Mouse (Mus musculus) gastrocnemius, postnatal 4 days (tissue): ENCODE measurements around the gene Srrm1. TPM values are rescaled to one million over a fixed set of nuclear protein-coding genes. Genes with fewer than 3 reads are reported as not detected.

ENCODE experiments used
- DNase-seq, 2 experiments: peaks; one replicate each; pipeline ENCODE4 v3.0.0; 2021 to 2022; ENCODE audit warnings: low spot score in 2 of 2, mixed read lengths in 2 of 2
- total RNA-seq, 2 experiments: library from RNA; stranded (reverse); gene quantifications; 2 replicates each; pipeline ENCODE4 v1.2.3; 2021

Gene Srrm1
- total RNA-seq, 2 experiments from 2014 or later: 107 to 123 TPM

- DNase-seq: no peak
Measured at GRCm38 (mm10) chr4:135274761-135275160, 78.4 kb downstream of the Srrm1 start.

GRCm38 (mm10) chr4:135273307-135273682 lies 79.8 kb downstream of the Srrm1 start:
- DNase-seq: no peak

GRCm38 (mm10) chr4:135272640-135273306 lies 80.3 kb downstream of the Srrm1 start, which contains the start of gene Clic4:
TSS of gene Clic4 (minus strand) at chr4:135272814.
- peak; percentile 100 for DNase-seq

GRCm38 (mm10) chr4:135271881-135272616 lies 81.1 kb downstream of the Srrm1 start:
- DNase-seq: peak; percentile 35 to 68

GRCm38 (mm10) chr4:135271419-135271828 lies 81.7 kb downstream of the Srrm1 start:
- DNase-seq: peak in 1 of 2 experiments; percentile 40

Other genes starting within 250 kb of the Srrm1 start
- gene Runx3, start 232.7 kb downstream of the Srrm1 start, total RNA-seq: under 1 TPM; 0.34 to 0.49 TPM
- 100 to 1,000 TPM; 109 to 115 TPM for gene Clic4, start 80.5 kb downstream of the Srrm1 start, total RNA-seq
- 1 to 10 TPM; 7.5 to 9.9 TPM for gene Ncmap, start 44.9 kb upstream of the Srrm1 start, total RNA-seq
- 10 to 100 TPM; 17.3 to 17.9 TPM for gene Rcan3, start 80.5 kb upstream of the Srrm1 start, total RNA-seq
- not detected for gene Stpg1, start 141.5 kb upstream of the Srrm1 start, total RNA-seq
- 1 to 10 TPM; 5.5 to 6.5 TPM for gene Nipal3, start 141.7 kb upstream of the Srrm1 start, total RNA-seq
- gene Grhl3, start 220.3 kb upstream of the Srrm1 start, total RNA-seq: under 1 TPM; 0.10 to 0.18 TPM